Comparison of ENCODE assay signal across 19 mouse cellular contexts in the genomic region with DNA sequence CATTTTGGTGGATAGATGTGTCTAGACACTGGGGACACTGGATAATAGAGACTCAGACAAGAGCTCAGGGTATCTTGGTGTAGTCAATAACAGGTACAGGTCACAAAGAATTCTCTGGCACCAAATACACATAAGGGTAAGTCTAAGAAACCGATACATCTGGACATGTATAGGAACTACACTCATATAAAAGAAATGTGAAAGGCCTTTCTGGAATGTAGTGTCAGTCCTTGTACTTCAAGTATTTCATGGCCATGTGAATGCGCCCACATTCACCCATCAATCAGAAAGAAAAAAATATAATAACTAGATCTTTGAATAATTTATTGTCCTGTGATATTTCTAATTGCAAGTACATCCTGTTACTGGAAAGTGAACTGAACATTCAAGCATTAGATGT.
"Had no signal": no experiment of that assay in that cellular context is flagged by ENCODE, and none has a peak within 500 bp of the region (broad histone marks: within the 10 kb centered on the region; RNA-seq: fewer than 3 reads in every experiment).

No protein-coding gene starts in this region.

- H3K4me1 ChIP-seq: lung, embryonic 15.5 days; megakaryocyte, embryonic 14.5 days; neural tube, embryonic 12.5 days had no signal

- H3K27ac ChIP-seq: lung, embryonic 15.5 days; macrophage; neural tube, embryonic 12.5 days had no signal

- H3K9me3 ChIP-seq: lung, embryonic 15.5 days; megakaryocyte, embryonic 14.5 days; neural tube, embryonic 12.5 days had no signal

- H3K4me3 ChIP-seq: lung, embryonic 15.5 days; megakaryocyte, embryonic 14.5 days; neural tube, embryonic 12.5 days had no signal

- H3K27me3 ChIP-seq: lung, embryonic 15.5 days; megakaryocyte, embryonic 14.5 days; neural tube, embryonic 12.5 days had no signal

- H3K9ac ChIP-seq: liver, postnatal 0 days; lung, embryonic 15.5 days; neural tube, embryonic 12.5 days had no signal

- H3K36me3 ChIP-seq: lung, embryonic 15.5 days; neural tube, embryonic 12.5 days had no signal

- H3K4me2 ChIP-seq: lung, embryonic 15.5 days; midbrain, embryonic 11.5 days; neural tube, embryonic 12.5 days had no signal

- ATAC-seq: liver, postnatal 0 days; lung, postnatal 0 days had no signal

- DNase-seq: liver, postnatal 0 days; lung, adult 2 months; lung, postnatal 14 days; lung, postnatal 36 days; midbrain, embryonic 14.5 days; retina, postnatal 1 day; right cerebral cortex, adult 18-20 months; right cerebral cortex, postnatal 25 days; right cerebral cortex, postnatal 4 days; spleen, adult 18-20 months; thymus, adult 18-20 months; thymus, postnatal 14 days; thymus, postnatal 36 days had no signal
